14 mouse cellular contexts compared by ENCODE assay signal in the genomic region with DNA sequence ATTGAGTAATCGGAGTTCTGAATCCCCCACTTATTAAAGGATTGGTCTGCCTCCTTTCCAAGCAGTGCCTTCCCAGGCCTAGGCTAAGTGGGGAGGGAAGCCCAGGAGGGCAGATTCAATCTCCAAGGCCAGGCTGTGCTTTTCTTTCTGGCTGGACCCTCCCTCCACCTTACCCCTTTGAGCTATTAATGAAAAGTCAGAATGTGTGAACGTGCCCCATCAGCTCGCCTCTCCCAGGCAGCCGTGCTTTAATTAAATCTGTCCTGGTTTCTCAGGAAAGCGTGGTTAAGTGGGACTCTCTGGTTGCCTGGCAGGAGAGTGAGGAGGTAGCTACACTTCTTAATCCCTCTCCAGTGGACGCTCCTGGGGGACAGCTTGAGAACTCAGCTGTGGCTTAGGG. TPM values are rescaled to one million over a fixed set of nuclear protein-coding genes. Genes with fewer than 3 reads are reported as not detected.
DNase-seq lines count a peak whose midpoint lies in the region; ATAC-seq and TF ChIP-seq lines count a peak whose summit lies in the region.
"Had no signal": no experiment of that assay in that cellular context is flagged by ENCODE, and none has a peak within 500 bp of the region (broad histone marks: within the 10 kb centered on the region; RNA-seq: fewer than 3 reads in every experiment).

No protein-coding gene starts in this region.

- H3K27ac ChIP-seq in left cerebral cortex, adult 2 months = peak overlapping the region; percentile 72
- H3K27ac ChIP-seq in embryonic facial prominence, embryonic 15.5 days (replicated peaks) = peak overlapping the region; percentile 35
- H3K27ac ChIP-seq in hindbrain, embryonic 15.5 days (replicated peaks) = peak overlapping the region; percentile 45; the same call in 1 of the 2 replicates
- H3K27ac ChIP-seq in midbrain, embryonic 16.5 days (ENCODE audit: low read length) = no peak overlapping the region
- H3K27ac ChIP-seq: liver, embryonic 13.5 days had no signal

- intact Hi-C loops in left cerebral cortex, adult 2 months (cut with DNase I) = loop anchor here (2.0 kb wide), 1 partner anchor 23 kb away; the partner anchor contains the start of gene Wnt9a

- H3K4me2 ChIP-seq in embryonic facial prominence, embryonic 15.5 days (replicated peaks) = no peak overlapping the region
- H3K4me2 ChIP-seq in hindbrain, embryonic 15.5 days = no peak overlapping the region
- H3K4me2 ChIP-seq in midbrain, embryonic 16.5 days (ENCODE audit: low read length) = no peak overlapping the region
- H3K4me2 ChIP-seq: liver, embryonic 13.5 days had no signal

- WGBS in embryonic facial prominence, embryonic 15.5 days = 32% methylated on average over 6 of the region's 6 CpGs
- 22% methylated on average over 6 of the region's 6 CpGs for WGBS in hindbrain, embryonic 15.5 days
- 10% methylated on average over 6 of the region's 6 CpGs for WGBS in midbrain, embryonic 16.5 days

- no peak for TF ChIP-seq CTCF in left cerebral cortex, adult 2 months (IDR thresholded peaks at IDR 0.05)

- H3K9ac ChIP-seq in embryonic facial prominence, embryonic 15.5 days = no peak overlapping the region
- 0 out of 2 replicates have a peak overlapping the region, but pooled peaks have one; percentile 4 for H3K9ac ChIP-seq in hindbrain, embryonic 15.5 days
- H3K9ac ChIP-seq in midbrain, embryonic 16.5 days (ENCODE audit: low read depth, low read length) = no peak overlapping the region
- H3K9ac ChIP-seq: liver, embryonic 13.5 days had no signal

- H3K4me1 ChIP-seq in embryonic facial prominence, embryonic 15.5 days = peaks cover 31% of the 10 kb centered on the region
- peaks cover 14% of the 10 kb centered on the region for H3K4me1 ChIP-seq in hindbrain, embryonic 15.5 days (replicated peaks)
- H3K4me1 ChIP-seq in midbrain, embryonic 16.5 days (ENCODE audit: control insufficient read depth, insufficient read depth, low read length) = peaks cover 5% of the 10 kb centered on the region
- H3K4me1 ChIP-seq: liver, embryonic 13.5 days had no signal

- no peak for DNase-seq in left cerebral cortex, adult 2 months (ENCODE audit: extremely low spot score in 1 of 2, low spot score in 2 of 2)
- DNase-seq in left cerebral cortex, adult 11 months (ENCODE audit: low spot score) = no peak
- no peak for DNase-seq in adrenal gland, postnatal 25 days
- DNase-seq in thymus, postnatal 25 days = no peak
- DNase-seq: cerebellum, postnatal 14 days; liver, embryonic 13.5 days; lung, postnatal 4 days had no signal

- H3K27me3 ChIP-seq in embryonic facial prominence, embryonic 15.5 days = no peaks in the 10 kb centered on the region
- no peaks in the 10 kb centered on the region for H3K27me3 ChIP-seq in hindbrain, embryonic 15.5 days
- no peaks in the 10 kb centered on the region for H3K27me3 ChIP-seq in midbrain, embryonic 16.5 days (ENCODE audit: control insufficient read depth, insufficient read depth, low read depth, low read length)

- no peak overlapping the region for H3K4me3 ChIP-seq in left cerebral cortex, adult 2 months
- no peak overlapping the region for H3K4me3 ChIP-seq in embryonic facial prominence, embryonic 15.5 days (replicated peaks)
- H3K4me3 ChIP-seq in hindbrain, embryonic 15.5 days = no peak overlapping the region
- H3K4me3 ChIP-seq in midbrain, embryonic 16.5 days (ENCODE audit: low read depth, low read length) = no peak overlapping the region
- H3K4me3 ChIP-seq: liver, embryonic 13.5 days had no signal

- peaks cover 8% of the 10 kb centered on the region; the same call in 1 of the 2 replicates for H3K36me3 ChIP-seq in embryonic facial prominence, embryonic 15.5 days
- no peaks in the 10 kb centered on the region for H3K36me3 ChIP-seq in hindbrain, embryonic 15.5 days
- H3K36me3 ChIP-seq in midbrain, embryonic 16.5 days (ENCODE audit: control insufficient read depth, insufficient read depth, low read length) = no peaks in the 10 kb centered on the region
- H3K36me3 ChIP-seq: liver, embryonic 13.5 days had no signal

- no peak for ATAC-seq in embryonic facial prominence, embryonic 15.5 days (ENCODE audit: insufficient number of reproducible peaks, low FRiP score, low TSS enrichment, low read depth)
- peak; percentile 51; the same call in 1 of the 2 replicates for ATAC-seq in hindbrain, embryonic 15.5 days (ENCODE audit: low FRiP score, low read depth)
- 0 out of 2 replicates have a peak, but pooled peaks have one; percentile 39 for ATAC-seq in midbrain, embryonic 16.5 days

- no peaks in the 10 kb centered on the region for H3K9me3 ChIP-seq in embryonic facial prominence, embryonic 15.5 days (replicated peaks)
- H3K9me3 ChIP-seq in hindbrain, embryonic 15.5 days = no peaks in the 10 kb centered on the region
- no peaks in the 10 kb centered on the region for H3K9me3 ChIP-seq in midbrain, embryonic 16.5 days (replicated peaks; ENCODE audit: control insufficient read depth, low read length, poor library complexity, severe bottlenecking)
- H3K9me3 ChIP-seq: liver, embryonic 13.5 days had no signal

RNA-seq across cellular contexts. Expression of gene Wnt9a, which starts 22.9 kb away (rescaled TPM):
- total RNA-seq in left cerebral cortex, adult 2 months (2021) = 10 to 100 TPM; 12.2 to 19.7 TPM
- polyA plus RNA-seq in embryonic facial prominence, embryonic 15.5 days (2015; fragmentation: Nextera tagmentation; extraction: Ambion mirVana) = 7.0 and 8.5 TPM in 2 replicates
- polyA plus RNA-seq in hindbrain, embryonic 15.5 days (2015; fragmentation: Nextera tagmentation; extraction: Ambion mirVana) = 3.5 and 4.1 TPM in 2 replicates
- polyA plus RNA-seq in midbrain, embryonic 16.5 days (2015; fragmentation: Nextera tagmentation; extraction: Ambion mirVana) = 3.0 and 3.6 TPM in 2 replicates
- total RNA-seq in adrenal gland, postnatal 25 days (2021) = 1.00 and 1.1 TPM in 2 replicates

RNA-seq across cellular contexts. Expression of gene Wnt3a, which starts 39.1 kb away (rescaled TPM):
- not detected for total RNA-seq in left cerebral cortex, adult 2 months (2021)
- 2.5 and 3.4 TPM in 2 replicates for polyA plus RNA-seq in embryonic facial prominence, embryonic 15.5 days (2015; fragmentation: Nextera tagmentation; extraction: Ambion mirVana)
- 0.94 and 1.5 TPM in 2 replicates for polyA plus RNA-seq in hindbrain, embryonic 15.5 days (2015; fragmentation: Nextera tagmentation; extraction: Ambion mirVana)
- 0.21 and 0.26 TPM in 2 replicates for polyA plus RNA-seq in midbrain, embryonic 16.5 days (2015; fragmentation: Nextera tagmentation; extraction: Ambion mirVana)
- total RNA-seq in adrenal gland, postnatal 25 days (2021) = not detected in 2 replicates
- total RNA-seq: adrenal gland, adult 18-20 months; gastrocnemius, adult 18-20 months; left cerebral cortex, postnatal 10 days had no signal
- polyA plus RNA-seq: liver, embryonic 13.5 days had no signal

RNA-seq across cellular contexts. Expression of gene Prss38, which starts 45.8 kb away (rescaled TPM):
- not detected for total RNA-seq in left cerebral cortex, adult 2 months (2021)
- not detected in 2 replicates for polyA plus RNA-seq in embryonic facial prominence, embryonic 15.5 days (2015; fragmentation: Nextera tagmentation; extraction: Ambion mirVana)
- not detected in 2 replicates for polyA plus RNA-seq in hindbrain, embryonic 15.5 days (2015; fragmentation: Nextera tagmentation; extraction: Ambion mirVana)
- polyA plus RNA-seq in midbrain, embryonic 16.5 days (2015; fragmentation: Nextera tagmentation; extraction: Ambion mirVana) = not detected in 2 replicates
- total RNA-seq in adrenal gland, postnatal 25 days (2021) = not detected in 2 replicates
- total RNA-seq: adrenal gland, adult 18-20 months; gastrocnemius, adult 18-20 months; left cerebral cortex, postnatal 10 days had no signal
- polyA plus RNA-seq: liver, embryonic 13.5 days; stomach, embryonic 16.5 days had no signal
